Mouse (Mus musculus) kidney, embryonic 16.5 days (tissue): ENCODE results near the gene Gmnc. TPM values are rescaled to one million over a fixed set of nuclear protein-coding genes. Genes with fewer than 3 reads are reported as not detected.

Source experiments
- ATAC-seq: fragments of 200-750 bp; cut with Nextera tagmentation; 2 replicates; pipeline ENCODE4 v1.8.0; 2017; ENCODE audit warnings: moderate TSS enrichment; ENCODE audit not compliant: low FRiP score, low TSS enrichment
- H3K27ac ChIP-seq: fragments of 300-500 bp; sonication (generic); 2 replicates; pipeline ENCODE4 v1.5.1; 2014; ENCODE audit warnings: low read length
- H3K27me3 ChIP-seq: fragments of 300-500 bp; sonication (generic); 2 replicates; pipeline ENCODE4 v1.6.1; 2014; ENCODE audit warnings: low read length, control low read depth, mixed read lengths; ENCODE audit not compliant: insufficient read depth
- H3K36me3 ChIP-seq: fragments of 300-500 bp; sonication (generic); 2 replicates; pipeline ENCODE4 v1.6.1; 2014; ENCODE audit warnings: low read length, control low read depth, mixed read lengths; ENCODE audit not compliant: insufficient read depth
- H3K4me1 ChIP-seq: fragments of 300-500 bp; sonication (generic); 2 replicates; pipeline ENCODE4 v1.6.1; 2014; ENCODE audit warnings: low read length, control low read depth, mixed read lengths; ENCODE audit not compliant: insufficient read depth
- H3K4me2 ChIP-seq: fragments of 300-500 bp; sonication (generic); replicated peaks from 2 replicates; pipeline ENCODE4 v1.6.1; 2014; ENCODE audit warnings: low read depth, low read length
- H3K4me3 ChIP-seq: fragments of 300-500 bp; sonication (generic); 2 replicates; pipeline ENCODE4 v1.5.1; 2014; ENCODE audit warnings: mild to moderate bottlenecking, low read length
- H3K9ac ChIP-seq: fragments of 300-500 bp; sonication (generic); replicated peaks from 2 replicates; pipeline ENCODE4 v1.6.1; 2014; ENCODE audit warnings: low read length
- H3K9me3 ChIP-seq: fragments of 300-500 bp; sonication (generic); 2 replicates; pipeline ENCODE4 v1.6.1; 2016; ENCODE audit warnings: low read length, control low read depth
- WGBS: fragments of 180-500 bp; shearing (Covaris S2); extraction: QIAGEN DNeasy Blood & Tissue Kit; methylation state at CpG from one replicate; pipeline ENCODE4 v1.1.7; 2014; 5-methylcytosine and 5-hydroxymethylcytosine counted together
- polyA plus RNA-seq: library from polyadenylated mRNA; unstranded; fragments of >200 nt; fragmentation: Nextera tagmentation; extraction: Ambion mirVana; gene quantifications from 2 replicates; pipeline ENCODE4 v1.2.1, GENCODE M21; 2015

Gene Gmnc
- polyA plus RNA-seq, 1 experiment from 2014 or later, result not detected

GRCm38 (mm10) chr16:26876885-26877284, 114.6 kb downstream of the Gmnc start:
- no peaks in the 10 kb centered on the region for H3K4me1 ChIP-seq
- no peak overlapping the region for H3K9ac ChIP-seq
- no peaks in the 10 kb centered on the region for H3K27me3 ChIP-seq
- no peak overlapping the region for H3K4me2 ChIP-seq
- no peaks in the 10 kb centered on the region for H3K9me3 ChIP-seq
- no peak overlapping the region for H3K4me3 ChIP-seq
- H3K27ac ChIP-seq, result no peak overlapping the region
- no peaks in the 10 kb centered on the region for H3K36me3 ChIP-seq
- no peak for ATAC-seq
- 76% methylated on average over 3 of the region's 3 CpGs for WGBS
